Mouse (Mus musculus) small intestine, adult 2 months (tissue): ENCODE measurements around the gene Zfp524. TPM values are rescaled to one million over a fixed set of nuclear protein-coding genes. Genes with fewer than 3 reads are reported as not detected.

Experiments
- H3K27ac ChIP-seq: fragments of 200-500 bp; 2 replicates; pipeline ENCODE4 v1.5.1; 2012; ENCODE audit warnings: low read depth, low read length, control low read depth, inconsistent platforms; ENCODE audit not compliant: insufficient read depth
- H3K27me3 ChIP-seq: fragments of 200-500 bp; 2 replicates; pipeline ENCODE4 v1.6.1; 2012; ENCODE audit warnings: mild to moderate bottlenecking, moderate library complexity, low read length, inconsistent platforms; ENCODE audit not compliant: control insufficient read depth, insufficient read depth
- H3K36me3 ChIP-seq: fragments of 200-500 bp; 2 replicates; pipeline ENCODE4 v1.6.1; 2012; ENCODE audit warnings: mild to moderate bottlenecking, low read length, control low read depth, inconsistent platforms; ENCODE audit not compliant: control insufficient read depth, insufficient read depth
- H3K4me1 ChIP-seq: fragments of 200-500 bp; 2 replicates; pipeline ENCODE4 v1.6.1; 2012; ENCODE audit warnings: low read length, inconsistent platforms, mixed read lengths; ENCODE audit not compliant: control insufficient read depth, insufficient read depth, insufficient read length
- H3K4me3 ChIP-seq: fragments of 200-500 bp; 2 replicates; pipeline ENCODE4 v1.5.1; 2012; ENCODE audit warnings: low read depth, mild to moderate bottlenecking, control low read depth, inconsistent platforms, low read length, moderate library complexity
- CTCF ChIP-seq: fragments of 200-500 bp; IDR thresholded peaks from 2 replicates; pipeline ENCODE4 v1.5.1; 2012; ENCODE audit warnings: low read depth, mild to moderate bottlenecking, control low read depth, inconsistent platforms, low read length, moderate library complexity, mixed read lengths; ENCODE audit not compliant: insufficient replicate concordance, insufficient read length; ENCODE audit errors: extremely low read depth
- POLR2A ChIP-seq: fragments of 200-500 bp; IDR thresholded peaks from 2 replicates; pipeline ENCODE4 v1.6.1; 2012; ENCODE audit warnings: low read depth, mild to moderate bottlenecking, control low read depth, inconsistent platforms, low read length, moderate library complexity
- WGBS: fragments of 180-500 bp; shearing (Covaris S2); methylation state at CpG from one replicate; pipeline ENCODE4 v1.1.7; 2018; 5-methylcytosine and 5-hydroxymethylcytosine counted together
- polyA plus RNA-seq: library from polyadenylated mRNA; depleted of rRNA; stranded (reverse); fragments of >200 nt; gene quantifications from 2 replicates; pipeline ENCODE4 v1.2.3, GENCODE M21; 2012

Zfp524 gene
- polyA plus RNA-seq, 1 experiment = 51.0 TPM

- no peak overlapping the region for H3K4me3 ChIP-seq
- no peaks in the 10 kb centered on the region for H3K4me1 ChIP-seq
- H3K27me3 ChIP-seq = no peaks in the 10 kb centered on the region
- WGBS = 97% methylated on average over 21 of the region's 21 CpGs
- H3K36me3 ChIP-seq = peaks cover 44% of the 10 kb centered on the region
- TF ChIP-seq POLR2A (no peak), CTCF (no peak)
- no peak overlapping the region for H3K27ac ChIP-seq
Observed at GRCm38 (mm10) chr7:5029946-5030345, 15.7 kb downstream of the Zfp524 start.

- peaks cover 46% of the 10 kb centered on the region for H3K36me3 ChIP-seq
- H3K27me3 ChIP-seq = no peaks in the 10 kb centered on the region
- WGBS = 94% methylated on average over 63 of the region's 63 CpGs
- H3K27ac ChIP-seq = no peak overlapping the region
- TF ChIP-seq POLR2A (no peak), CTCF (no peak)
- H3K4me1 ChIP-seq = no peaks in the 10 kb centered on the region
- H3K4me3 ChIP-seq = no peak overlapping the region
Observed at GRCm38 (mm10) chr7:5030554-5031275, 16.5 kb downstream of the Zfp524 start.

DNA sequence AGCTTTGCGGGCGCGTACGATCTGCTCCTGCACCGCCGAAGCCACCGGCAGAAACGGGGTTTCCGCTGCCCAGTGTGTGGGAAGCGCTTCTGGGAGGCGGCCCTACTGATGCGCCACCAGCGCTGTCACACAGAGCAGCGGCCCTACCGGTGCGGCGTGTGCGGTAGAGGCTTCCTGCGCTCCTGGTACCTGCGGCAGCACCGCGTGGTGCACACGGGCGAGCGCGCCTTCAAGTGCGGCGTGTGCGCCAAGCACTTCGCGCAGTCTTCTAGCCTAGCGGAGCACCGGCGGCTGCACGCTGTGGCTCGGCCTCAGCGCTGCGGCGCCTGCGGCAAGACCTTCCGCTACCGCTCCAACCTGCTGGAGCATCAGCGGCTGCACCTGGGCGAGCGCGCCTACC is 17.3 kb downstream of the Zfp524 start:
- TF ChIP-seq CTCF (no peak), POLR2A (no peak)
- Histone ChIP-seq H3K4me1 (no peaks in the 10 kb centered on the region), H3K27me3 (no peaks in the 10 kb centered on the region), H3K27ac (no peak overlapping the region), H3K36me3 (peaks cover 50% of the 10 kb centered on the region), H3K4me3 (no peak overlapping the region)
- WGBS = 95% methylated on average over 46 of the region's 46 CpGs

DNA sequence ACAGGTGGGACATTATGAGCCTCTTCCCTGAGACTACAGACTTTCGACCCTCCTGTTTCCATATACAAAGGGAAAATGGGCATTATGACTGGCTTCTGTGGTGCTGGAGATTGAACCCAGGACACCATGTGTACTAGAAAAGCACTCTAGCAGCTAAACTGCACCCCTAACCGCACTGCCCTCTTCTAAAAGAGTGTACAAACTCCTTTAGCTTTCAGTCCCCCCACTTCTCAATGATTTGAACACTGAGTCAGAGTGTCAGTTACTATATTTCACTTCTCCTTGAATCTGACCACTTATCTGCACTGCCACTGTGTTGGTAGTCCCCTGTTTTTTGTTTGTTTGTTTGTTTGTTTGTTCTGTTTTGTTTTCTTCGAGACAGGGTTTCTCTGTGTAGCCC is 19.6 kb downstream of the Zfp524 start, which contains the start of gene 4632433K11Rik:
TSS of gene 4632433K11Rik (plus strand) at position 301 of the 400 bp plus-strand sequence.
- Histone ChIP-seq H3K36me3 (peaks cover 49% of the 10 kb centered on the region), H3K4me1 (peaks cover 2% of the 10 kb centered on the region; the same call in 1 of the 2 replicates), H3K27ac (no peak within 1 kb of the TSS), H3K27me3 (no peaks in the 10 kb centered on the region), H3K4me3 (no peak within 1 kb of the TSS)
- TF ChIP-seq CTCF = no peak
- no peak for TF ChIP-seq POLR2A
- WGBS = 74% methylated on average over 3 of the region's 3 CpGs

DNA sequence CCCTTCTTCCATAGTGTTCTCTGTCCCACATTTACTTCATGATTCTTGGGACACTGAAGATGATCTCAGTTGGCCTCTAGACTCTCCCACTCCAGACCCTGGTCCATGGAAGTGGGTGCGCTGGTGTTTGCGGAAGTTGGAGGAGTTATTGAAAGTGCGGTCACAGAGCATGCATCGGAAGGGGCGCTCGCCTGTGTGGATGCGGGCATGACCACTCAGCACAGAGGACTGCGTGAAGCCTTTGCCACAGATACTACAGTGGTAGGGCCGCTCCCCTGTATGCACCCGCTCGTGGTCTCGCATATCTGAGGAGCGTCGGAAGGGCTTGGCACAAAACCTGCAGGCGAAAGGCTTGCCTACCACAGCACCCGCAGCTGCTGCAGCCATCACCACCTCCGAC is 21.4 kb downstream of the Zfp524 start:
- Histone ChIP-seq H3K27me3 (no peaks in the 10 kb centered on the region), H3K4me3 (no peak overlapping the region), H3K27ac (no peak overlapping the region), H3K4me1 (peaks cover 2% of the 10 kb centered on the region; the same call in 1 of the 2 replicates), H3K36me3 (peaks cover 31% of the 10 kb centered on the region)
- TF ChIP-seq POLR2A (no peak), CTCF (no peak)
- WGBS = 97% methylated on average over 17 of the region's 17 CpGs

DNA sequence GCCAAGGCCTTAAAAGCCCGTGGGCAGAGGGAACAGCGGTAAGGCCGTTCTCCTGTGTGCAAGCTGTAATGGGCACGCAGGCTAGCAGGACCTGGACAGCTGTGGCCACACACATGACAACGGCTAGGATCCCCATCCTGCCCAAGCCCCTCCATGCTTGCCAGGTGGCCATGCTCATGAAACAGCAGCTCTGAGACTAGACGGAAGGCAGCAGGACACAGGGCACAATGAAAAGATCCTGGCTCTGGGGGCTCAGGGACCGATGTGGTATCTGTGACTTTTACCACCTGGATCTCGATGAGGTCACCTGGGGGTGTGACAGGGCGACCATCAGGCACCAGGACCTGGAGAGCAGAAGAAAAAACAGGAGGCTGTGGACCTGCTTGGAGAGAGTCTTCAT is 21.9 kb downstream of the Zfp524 start:
- Histone ChIP-seq H3K4me1 (peaks cover 2% of the 10 kb centered on the region; the same call in 1 of the 2 replicates), H3K4me3 (no peak overlapping the region), H3K36me3 (peaks cover 26% of the 10 kb centered on the region), H3K27ac (no peak overlapping the region), H3K27me3 (no peaks in the 10 kb centered on the region)
- TF ChIP-seq CTCF (no peak), POLR2A (no peak)
- WGBS = 94% methylated on average over 9 of the region's 9 CpGs

GRCm38 (mm10) chr7:5037026-5037425 is 22.8 kb downstream of the Zfp524 start:
- peaks cover 2% of the 10 kb centered on the region; the same call in 1 of the 2 replicates for H3K4me1 ChIP-seq
- H3K27me3 ChIP-seq = no peaks in the 10 kb centered on the region
- H3K4me3 ChIP-seq = no peak overlapping the region
- no peak for TF ChIP-seq POLR2A
- no peak for TF ChIP-seq CTCF
- no peak overlapping the region for H3K27ac ChIP-seq
- 92% methylated on average over 7 of the region's 7 CpGs for WGBS
- H3K36me3 ChIP-seq = peaks cover 17% of the 10 kb centered on the region
